Mouse (Mus musculus) ES-E14 (cell line): ENCODE measurements around the gene Raph1.

Source experiments
- CHD2 ChIP-seq: IDR thresholded peaks from 2 replicates; pipeline ENCODE4 v1.6.1; 2014; ENCODE audit warnings: mild to moderate bottlenecking, low read depth, low read length, inconsistent platforms
- MAFK ChIP-seq: IDR thresholded peaks from 2 replicates; pipeline ENCODE4 v1.6.1; 2014; ENCODE audit warnings: mild to moderate bottlenecking, low read depth, low read length, inconsistent platforms; ENCODE audit not compliant: insufficient read depth
- ZC3H11A ChIP-seq: IDR thresholded peaks from 2 replicates; pipeline ENCODE4 v1.6.1; 2012; ENCODE audit warnings: low read depth, mild to moderate bottlenecking, inconsistent platforms, low read length, borderline replicate concordance

GRCm38 (mm10) chr1:60469491-60469890 is 97.4 kb downstream of the Raph1 start:
- TF ChIP-seq MAFK (no peak), ZC3H11A (no peak), CHD2 (no peak)
